Mouse (Mus musculus): ENCODE measurements around the gene Zdhhc21.

GRCm38 (mm10) chr4:82853809-82854208 lies 5.9 kb downstream of the Zdhhc21 start:
- TF ChIP-seq GATA1 (IDR thresholded peaks at IDR 0.05; ENCODE audit: low read length) (no peak), TAL1 (IDR thresholded peaks at IDR 0.05; ENCODE audit: low read length) (no peak)
